Mouse (Mus musculus): ENCODE results near the gene Usp5. TPM values are rescaled to one million over a fixed set of nuclear protein-coding genes. Genes with fewer than 3 reads are reported as not detected.
A peak's percentile ranks its signal among the peaks of the same experiment; 100 is the strongest.

The Usp5 gene
- total RNA-seq, 2 experiments from 2014 or later: 204 to 208 TPM

- no peak for DNase-seq (ENCODE audit: low spot score in 2 of 2)
These were observed 39.8 kb downstream of the Usp5 start for GRCm38 (mm10) chr6:124789519-124789918.

DNA sequence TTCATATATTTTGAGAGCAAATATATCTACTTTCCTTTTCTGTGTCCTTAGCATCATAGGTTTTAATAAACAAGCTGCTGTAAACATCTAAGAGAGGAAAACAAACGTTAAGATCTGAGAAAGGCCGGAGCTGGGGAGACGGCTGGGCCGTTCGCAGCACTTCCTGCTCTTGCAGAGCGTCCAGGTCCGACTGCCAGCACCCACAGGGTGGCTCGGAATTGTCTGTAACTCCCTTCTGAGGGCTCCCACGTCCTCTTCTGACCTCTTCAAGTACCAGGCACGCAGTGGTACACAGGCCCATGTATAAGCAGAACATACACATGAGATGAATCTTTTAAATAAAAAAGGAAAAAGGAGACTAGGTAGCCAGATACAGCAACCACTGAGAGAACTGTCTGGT is 41.6 kb downstream of the Usp5 start:
- no peak for DNase-seq (ENCODE audit: low spot score in 2 of 2)

DNA sequence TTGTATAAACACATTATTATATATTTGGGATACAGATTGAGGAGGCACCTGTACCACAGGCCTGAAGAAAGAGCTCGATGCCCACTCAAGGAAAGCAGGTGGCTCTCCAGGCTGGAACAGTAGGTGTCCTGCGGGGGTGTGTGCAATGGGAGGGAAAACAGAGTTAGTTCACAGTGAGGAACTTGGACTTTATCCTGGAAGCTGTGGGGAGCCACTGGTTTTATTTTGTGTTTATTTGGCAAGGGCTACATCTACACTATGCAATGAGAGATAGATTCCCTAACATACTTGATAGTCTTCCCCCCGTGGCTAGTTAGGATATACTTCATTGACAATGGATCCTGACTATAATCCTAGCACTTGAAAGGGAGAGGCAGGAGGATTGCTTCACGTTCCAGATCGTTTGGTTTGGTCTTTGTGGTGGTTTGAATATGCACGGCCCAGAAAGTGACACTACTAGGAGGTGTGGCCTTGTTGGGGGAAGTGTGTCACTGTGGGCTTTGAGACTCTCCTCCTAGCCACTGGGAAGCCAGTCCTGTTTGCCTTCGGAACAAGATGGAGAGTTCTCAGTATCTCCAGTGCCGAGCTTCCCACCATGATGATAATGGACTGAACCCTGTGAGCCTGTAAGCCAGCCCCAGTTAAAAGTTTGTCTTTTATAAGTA is 42.4 kb downstream of the Usp5 start:
- DNase-seq (ENCODE audit: low spot score in 2 of 2): peak; percentile 38 to 60

DNA sequence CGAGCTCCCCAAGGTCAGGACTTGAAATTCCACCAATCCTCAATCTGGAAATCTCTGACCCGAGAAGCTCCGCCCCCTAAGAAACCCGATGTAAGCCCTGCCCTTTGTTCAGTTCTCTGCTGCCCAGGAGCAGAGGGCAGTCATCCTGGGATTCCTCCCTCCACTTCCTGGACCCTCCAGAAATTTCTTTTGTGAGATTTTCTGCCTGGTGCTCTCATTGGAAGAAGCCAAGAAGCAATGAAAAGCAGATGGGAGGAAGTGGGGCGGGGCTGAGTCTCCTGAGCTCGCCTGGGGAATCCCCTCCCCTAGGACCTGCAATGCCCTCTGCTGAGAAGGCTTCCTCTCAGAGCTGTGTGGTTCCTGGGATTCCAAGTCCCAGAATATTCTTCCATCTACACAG is 46.8 kb downstream of the Usp5 start:
- no peak for DNase-seq (ENCODE audit: low spot score in 2 of 2)

GRCm38 (mm10) chr6:124780917-124781316 is 48.4 kb downstream of the Usp5 start:
- no peak for DNase-seq (ENCODE audit: low spot score in 2 of 2)

DNA sequence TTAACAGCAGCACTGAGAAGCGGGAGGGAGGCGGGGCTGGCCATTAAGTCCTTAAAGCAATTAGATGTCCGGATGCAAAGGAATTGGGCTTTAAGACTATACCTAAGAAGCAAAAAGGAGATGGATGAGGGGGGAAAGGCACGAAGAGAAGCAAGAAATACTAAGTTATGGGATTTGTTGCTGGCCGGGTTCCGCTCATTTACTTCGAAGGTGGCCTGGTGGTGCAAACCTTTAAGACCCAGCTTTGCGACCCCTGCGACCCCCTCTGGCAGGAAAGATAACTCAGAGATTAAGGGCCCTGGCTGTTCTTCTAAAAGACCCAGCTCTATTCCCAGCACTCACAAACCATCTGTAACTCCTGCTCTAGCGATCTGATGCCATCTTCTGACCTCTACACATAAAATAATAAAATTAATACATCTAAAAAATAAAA is 49.3 kb downstream of the Usp5 start:
- DNase-seq (ENCODE audit: low spot score in 2 of 2): no peak

GRCm38 (mm10) chr6:124779222-124779983 is 49.9 kb downstream of the Usp5 start, which contains the start of gene Lrrc23:
Lrrc23 (minus strand) TSS chr6:124779727.
- peak in 1 of 2 experiments; percentile 42 for DNase-seq (ENCODE audit: low spot score in 2 of 2)

DNA sequence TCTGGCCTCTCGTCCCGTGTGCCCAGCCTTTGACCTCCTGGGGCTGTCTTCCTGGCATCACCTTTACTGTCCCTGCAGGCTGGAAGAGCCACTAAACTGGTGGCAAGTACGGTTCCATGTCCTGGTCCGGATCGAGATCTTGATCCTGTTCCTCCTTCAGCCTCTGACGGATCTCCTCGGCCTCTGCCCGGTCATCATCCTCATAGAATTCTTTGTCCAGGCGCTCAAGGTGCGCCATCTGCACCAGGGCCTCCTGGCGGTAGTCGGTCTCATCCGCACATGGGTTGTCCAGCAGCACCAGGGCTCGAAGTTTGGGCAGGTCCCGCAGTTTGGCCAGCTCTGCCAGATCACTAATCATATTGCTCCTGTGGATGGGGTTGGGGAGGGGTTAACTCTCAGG is 58.8 kb downstream of the Usp5 start:
- DNase-seq (ENCODE audit: low spot score in 2 of 2): no peak

DNA sequence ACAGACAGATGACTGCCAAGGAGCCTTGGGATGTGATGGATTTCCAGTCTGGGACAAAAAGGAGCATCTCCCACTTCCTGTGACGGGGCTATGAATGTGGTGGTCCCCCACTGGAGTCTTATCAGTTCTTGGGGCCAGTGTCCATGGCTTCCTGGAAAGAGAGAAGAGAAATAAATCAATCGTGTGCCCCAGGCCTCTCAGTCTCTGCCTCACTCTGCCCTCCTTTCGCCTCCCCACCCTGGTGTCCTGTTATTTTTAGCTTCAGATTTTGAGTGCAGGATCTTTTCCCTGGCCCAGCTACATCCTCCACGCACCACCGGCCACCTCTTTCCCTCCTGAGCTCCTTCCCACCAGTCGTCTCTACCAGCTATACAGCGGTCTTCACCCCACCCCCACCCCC is 59.3 kb downstream of the Usp5 start:
- DNase-seq (ENCODE audit: low spot score in 2 of 2): no peak

GRCm38 (mm10) chr6:124769101-124769765 is 60.1 kb downstream of the Usp5 start, which contains the start of gene Eno2:
Eno2 (minus strand) TSS chr6:124769673.
- peak; percentile 75 to 85 for DNase-seq (ENCODE audit: low spot score in 2 of 2)

DNA sequence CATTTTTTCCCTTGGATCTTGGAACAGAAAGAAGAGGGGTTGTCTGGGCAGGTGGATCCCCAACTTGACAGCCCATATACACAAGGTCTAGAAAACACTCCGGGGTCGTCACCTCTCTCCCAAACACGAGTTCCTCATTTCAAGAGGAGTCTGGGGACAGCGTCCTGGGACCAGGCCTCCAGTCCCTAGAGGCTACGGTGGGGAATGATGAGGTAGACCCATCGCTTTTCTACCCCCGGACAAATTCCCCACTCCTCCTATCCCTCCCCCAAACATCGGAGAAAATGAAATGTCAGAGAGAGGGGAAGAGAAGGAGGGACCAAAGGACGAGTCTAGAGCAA is 60.6 kb downstream of the Usp5 start:
- DNase-seq (ENCODE audit: low spot score in 2 of 2): no peak

- DNase-seq (ENCODE audit: low spot score in 2 of 2): peak; percentile 66
These were observed 61.2 kb downstream of the Usp5 start for GRCm38 (mm10) chr6:124767920-124768703.

DNA sequence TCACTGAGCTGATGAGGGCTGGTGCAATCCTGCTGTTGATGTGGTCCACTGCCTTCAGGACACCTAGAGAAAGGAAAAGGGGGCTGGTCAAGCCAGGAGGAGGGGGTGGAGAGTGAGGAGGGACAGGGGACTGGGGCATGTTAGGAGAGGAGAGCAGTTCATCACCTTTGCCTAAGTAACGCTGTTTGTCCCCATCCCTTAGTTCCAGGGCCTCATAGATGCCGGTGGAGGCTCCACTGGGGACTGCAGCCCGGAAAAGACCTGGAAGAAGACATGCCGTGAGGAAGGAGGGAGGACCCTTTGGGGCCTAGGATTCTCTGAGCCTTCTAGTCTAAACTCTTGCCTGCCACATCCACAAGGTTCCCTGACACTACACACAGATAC is 61.8 kb downstream of the Usp5 start:
- no peak for DNase-seq (ENCODE audit: low spot score in 2 of 2)

- no peak for DNase-seq (ENCODE audit: low spot score in 2 of 2)
These were observed 63.3 kb downstream of the Usp5 start for GRCm38 (mm10) chr6:124765951-124766350.

Other genes starting within 250 kb of the Usp5 start
- under 1 TPM; 0.14 to 0.28 TPM for gene C1s2, start 193.4 kb downstream of the Usp5 start, total RNA-seq (2021)
- 10 to 100 TPM; 20.1 to 20.6 TPM for gene Lpcat3, start 166.5 kb downstream of the Usp5 start, total RNA-seq (2021)
- 10 to 100 TPM; 45.7 to 49.1 TPM for gene Emg1, start 117.3 kb downstream of the Usp5 start, total RNA-seq (2021)
- 100 to 1,000 TPM; 115 to 117 TPM for gene Phb2, start 117.1 kb downstream of the Usp5 start, total RNA-seq (2021)
- gene Ptpn6, start 90.8 kb downstream of the Usp5 start, total RNA-seq (2021): 1 to 10 TPM; 2.5 to 5.1 TPM
- 100 to 1,000 TPM; 321 to 335 TPM for gene Grcc10, start 88.1 kb downstream of the Usp5 start, total RNA-seq (2021)
- 1 to 10 TPM in 1 of 2 experiments, not detected in 1; 1.4 TPM for gene Gm45234, start 73.5 kb downstream of the Usp5 start, total RNA-seq (2021)
- gene Atn1, start 73.0 kb downstream of the Usp5 start, total RNA-seq (2021): 100 to 1,000 TPM; 158 to 181 TPM
- gene Eno2, start 59.8 kb downstream of the Usp5 start, total RNA-seq (2021): 1,000 to 10,000 TPM; 1,066 to 1,067 TPM
- gene Lrrc23, start 49.8 kb downstream of the Usp5 start, total RNA-seq (2021): 1 to 10 TPM; 1.0 to 1.1 TPM
- 1 to 10 TPM; 4.6 to 5.7 TPM for gene Spsb2, start 20.8 kb downstream of the Usp5 start, total RNA-seq (2021)
- 100 to 1,000 TPM; 804 to 847 TPM for gene Tpi1, start 15.2 kb downstream of the Usp5 start, total RNA-seq (2021)
- gene Cdca3, start 63 bp upstream of the Usp5 start, total RNA-seq (2021): under 1 TPM; 0.23 to 0.42 TPM
- gene Gnb3, start 10.8 kb upstream of the Usp5 start, total RNA-seq (2021): under 1 TPM in 1 of 2 experiments, not detected in 1; 0.21 TPM
- 10 to 100 TPM; 23.5 to 30.9 TPM for gene P3h3, start 28.3 kb upstream of the Usp5 start, total RNA-seq (2021)
- 100 to 1,000 TPM; 212 to 232 TPM for gene Gpr162, start 34.5 kb upstream of the Usp5 start, total RNA-seq (2021)
- 1 to 10 TPM; 4.2 to 8.6 TPM for gene Cd4, start 58.7 kb upstream of the Usp5 start, total RNA-seq (2021)
- gene Lag3, start 82.2 kb upstream of the Usp5 start, total RNA-seq (2021): 1 to 10 TPM; 2.6 to 3.2 TPM
- 100 to 1,000 TPM; 895 to 902 TPM for gene Ptms, start 90.6 kb upstream of the Usp5 start, total RNA-seq (2021)
- 100 to 1,000 TPM; 626 to 639 TPM for gene Mlf2, start 101.9 kb upstream of the Usp5 start, total RNA-seq (2021)
- 100 to 1,000 TPM; 168 TPM for gene Cops7a, start 136.1 kb upstream of the Usp5 start, total RNA-seq (2021)
- 100 to 1,000 TPM; 194 to 195 TPM for gene Pianp, start 167.2 kb upstream of the Usp5 start, total RNA-seq (2021)
- gene Zfp384, start 179.7 kb upstream of the Usp5 start, total RNA-seq (2021): 10 to 100 TPM; 45.9 to 47.6 TPM
- gene Ing4, start 210.3 kb upstream of the Usp5 start, total RNA-seq (2021): 10 to 100 TPM; 50.7 to 51.1 TPM
- 10 to 100 TPM; 11.2 to 14.5 TPM for gene Acrbp, start 220.2 kb upstream of the Usp5 start, total RNA-seq (2021)
- under 1 TPM; 0.58 to 0.68 TPM for gene Lpar5, start 238.4 kb upstream of the Usp5 start, total RNA-seq (2021)